Mouse (Mus musculus) left cerebral cortex, postnatal 14 days (tissue): Measurements from ENCODE around the gene Tfap2a. TPM values are rescaled to one million over a fixed set of nuclear protein-coding genes. Genes with fewer than 3 reads are reported as not detected.

ENCODE experiments used
- DNase-seq, 2 experiments: peaks; one replicate each; pipeline ENCODE4 v3.0.0; 2021 to 2022; ENCODE audit warnings: low spot score in 2 of 2, mixed read lengths in 1 of 2
- intact Hi-C: fragments of 180-260 bp; cut with DNase I; formaldehyde crosslinking; loops from one replicate; pipeline ENCODE4 v1.15.1; 2025
- total RNA-seq, 2 experiments: library from RNA; stranded (reverse); gene quantifications; 2 replicates each; pipeline ENCODE4 v1.2.3; 2021

Tfap2a gene
- total RNA-seq, 2 experiments from 2014 or later, result 0.44 TPM

DNA sequence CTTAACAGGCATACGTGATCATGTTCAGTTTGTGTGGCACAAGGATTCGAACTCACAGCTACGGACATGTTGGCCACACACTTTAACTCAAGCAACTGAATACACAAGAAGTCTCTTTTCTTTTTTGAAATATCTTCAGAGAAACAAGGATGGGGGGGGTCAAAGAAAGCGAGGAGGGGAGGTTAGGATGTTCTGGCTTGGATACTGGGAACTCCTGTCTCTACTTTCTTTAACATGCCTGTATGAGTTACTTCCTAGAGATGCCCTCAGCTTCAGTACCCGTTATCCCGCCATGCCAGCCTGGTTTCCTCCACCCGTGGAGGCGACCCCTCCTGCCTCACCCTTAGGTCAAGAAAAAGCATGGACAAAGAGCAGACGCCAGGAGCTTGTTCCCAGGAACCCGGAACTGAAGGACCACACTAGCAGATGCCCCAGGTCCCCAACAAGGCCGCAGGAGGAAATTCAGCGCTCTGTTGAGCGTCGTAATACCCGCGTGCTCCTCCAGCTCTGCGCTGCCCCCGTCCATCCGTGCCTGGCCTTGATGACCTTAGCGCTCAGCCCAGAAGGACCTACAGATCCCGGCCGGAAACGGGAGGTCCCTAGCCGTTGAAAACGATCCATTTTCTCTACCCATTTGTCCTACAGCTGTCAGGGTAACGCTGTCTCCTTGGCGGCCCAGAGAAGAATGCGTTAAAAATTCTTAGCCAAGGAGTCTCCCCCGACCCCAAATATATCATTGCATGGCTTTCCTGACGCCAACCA lies 35.6 kb downstream of the Tfap2a start:
- no peak for DNase-seq
- intact Hi-C loops, result loop anchor here (10.0 kb wide), 1 partner anchor 878 kb away; no protein-coding TSS in a partner anchor

DNA sequence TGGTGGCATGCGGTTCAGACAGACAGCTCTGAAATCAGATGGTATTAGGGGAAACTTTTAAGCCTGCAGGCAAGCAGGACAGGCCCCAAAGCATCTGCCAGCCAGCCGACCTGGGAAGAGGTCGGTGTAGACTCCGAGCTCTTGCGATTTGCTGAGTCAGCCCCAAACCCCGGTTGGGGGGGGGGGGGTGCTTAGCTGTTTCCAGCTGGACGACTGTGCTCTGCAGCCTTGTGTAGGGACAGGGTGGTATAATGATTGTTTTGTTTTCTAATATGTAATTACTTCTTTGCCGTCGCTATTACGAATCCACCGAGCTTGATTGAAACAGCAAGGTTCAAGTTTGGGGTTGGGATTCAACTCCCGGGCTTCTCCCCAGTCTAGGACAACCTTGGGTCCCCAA lies 36.5 kb downstream of the Tfap2a start:
- intact Hi-C loops, result loop anchor here (10.0 kb wide), 1 partner anchor 877 kb away; no protein-coding TSS in a partner anchor
- no peak for DNase-seq

DNA sequence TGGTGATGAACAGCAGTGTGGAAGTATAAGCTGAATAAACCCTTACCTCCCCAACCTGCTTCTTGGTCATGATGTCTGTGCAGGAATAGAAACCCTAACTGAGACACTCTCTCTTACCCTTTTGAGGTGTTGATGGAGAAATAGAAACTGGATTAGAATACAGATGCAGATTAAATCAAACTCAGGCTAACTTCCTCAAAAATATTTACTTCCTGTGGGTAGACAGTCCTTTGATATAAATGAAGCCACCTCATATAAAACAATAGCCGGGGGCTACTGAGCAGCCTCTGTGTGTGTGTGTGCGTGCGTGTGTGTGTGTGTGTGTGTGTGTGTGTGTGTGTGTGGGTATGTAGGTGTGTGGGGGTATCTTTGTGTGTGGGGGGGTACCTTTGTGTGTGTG lies 52.4 kb downstream of the Tfap2a start:
- no peak for DNase-seq
- intact Hi-C loops, result no loop called here

DNA sequence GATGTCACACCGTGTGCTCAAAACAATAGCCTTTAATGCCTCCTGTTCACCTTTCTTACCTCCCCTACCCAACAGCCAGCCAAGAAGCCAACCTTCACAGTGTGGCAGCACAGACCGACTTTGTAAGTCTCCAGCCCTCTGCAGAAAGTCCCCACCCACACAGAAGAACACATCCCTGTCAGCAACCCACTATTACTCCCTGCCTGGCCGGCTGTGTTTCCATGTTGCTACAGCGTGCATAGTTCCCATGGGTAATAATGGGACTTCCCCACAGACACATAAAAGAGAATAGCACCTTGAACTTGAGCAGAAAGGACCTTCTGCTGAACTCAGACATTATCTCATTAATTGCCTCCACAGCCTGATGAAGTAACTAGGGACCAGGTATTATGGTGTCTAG lies 61.4 kb downstream of the Tfap2a start:
- intact Hi-C loops, result no loop called here
- DNase-seq, result no peak

Other genes starting within 250 kb of the Tfap2a start
- 10 to 100 TPM; 10.7 to 12.9 TPM for gene Gcnt2, start 121.4 kb upstream of the Tfap2a start, total RNA-seq